ENCODE assay signal across 12 mouse cellular contexts in genomic region chr6:97145156-97145555, GRCm38 (mm10). TPM values are rescaled to one million over a fixed set of nuclear protein-coding genes. Genes with fewer than 3 reads are reported as not detected.
DNase-seq lines count a peak whose midpoint lies in the region; ATAC-seq and TF ChIP-seq lines count a peak whose summit lies in the region.
"Had no signal": no experiment of that assay in that cellular context is flagged by ENCODE, and none has a peak within 500 bp of the region (broad histone marks: within the 10 kb centered on the region; RNA-seq: fewer than 3 reads in every experiment).

No protein-coding gene starts in this region.

- no peak overlapping the region for H3K4me3 ChIP-seq in kidney, postnatal 0 days (replicated peaks; ENCODE audit: low read depth, low read length)
- H3K4me3 ChIP-seq: limb, embryonic 12.5 days; midbrain, embryonic 13.5 days had no signal

- H3K36me3 ChIP-seq in kidney, postnatal 0 days (ENCODE audit: insufficient read depth, low read length), result 0 out of 2 replicates have a peak, but pooled peaks cover 7% of the 10 kb centered on the region
- H3K36me3 ChIP-seq: midbrain, embryonic 13.5 days had no signal

- no peak for TF ChIP-seq CTCF in kidney, postnatal 0 days (IDR thresholded peaks at IDR 0.05; ENCODE audit: low read depth)

- DNase-seq in kidney, postnatal 0 days (ENCODE audit: low spot score), result no peak
- no peak for DNase-seq in kidney, adult 9 months
- DNase-seq in adrenal gland, postnatal 14 days, result peak; percentile 85
- DNase-seq in heart, adult 8-10 months (ENCODE audit: low spot score), result peak; percentile 58
- peak; percentile 84 for DNase-seq in lung, postnatal 36 days
- no peak for DNase-seq in layer of hippocampus, adult 8-10 months (ENCODE audit: low spot score in 2 of 2)
- DNase-seq in cerebellum, adult 18-20 months, result no peak
- no peak for DNase-seq in embryo, embryonic 11 days
- DNase-seq: forebrain, postnatal 0 days had no signal

- 0 out of 2 replicates have a peak overlapping the region, but pooled peaks have one; percentile 34 for H3K27ac ChIP-seq in kidney, postnatal 0 days
- H3K27ac ChIP-seq: limb, embryonic 12.5 days; midbrain, embryonic 13.5 days; stomach, postnatal 0 days had no signal

- H3K4me2 ChIP-seq in kidney, postnatal 0 days (ENCODE audit: low read length), result 0 out of 2 replicates have a peak overlapping the region, but pooled peaks have one; percentile 2
- H3K4me2 ChIP-seq: limb, embryonic 12.5 days; midbrain, embryonic 13.5 days had no signal

- 82% methylated on average over 7 of the region's 7 CpGs for WGBS in kidney, postnatal 0 days

- no peak for ATAC-seq in kidney, postnatal 0 days (replicated peaks; ENCODE audit: low FRiP score, low read depth)
- ATAC-seq: forebrain, postnatal 0 days; midbrain, embryonic 13.5 days had no signal

- H3K9ac ChIP-seq in kidney, postnatal 0 days (ENCODE audit: low read depth, low read length), result no peak overlapping the region
- H3K9ac ChIP-seq: forebrain, postnatal 0 days; limb, embryonic 12.5 days; midbrain, embryonic 13.5 days had no signal

- H3K4me1 ChIP-seq in kidney, postnatal 0 days (replicated peaks; ENCODE audit: insufficient read depth, low read length), result no peaks in the 10 kb centered on the region; the same call in none of the 2 replicates

- H3K27me3 ChIP-seq in kidney, postnatal 0 days (ENCODE audit: insufficient read depth, low read length), result no peaks in the 10 kb centered on the region
- H3K27me3 ChIP-seq: limb, embryonic 12.5 days had no signal

- H3K9me3 ChIP-seq in kidney, postnatal 0 days (replicated peaks; ENCODE audit: low read length), result no peaks in the 10 kb centered on the region
- H3K9me3 ChIP-seq: limb, embryonic 12.5 days; midbrain, embryonic 13.5 days had no signal

RNA-seq across cellular contexts. Expression of gene Eogt, which starts 3.8 kb away (rescaled TPM):
- 12.8 and 14.4 TPM in 2 replicates for polyA plus RNA-seq in kidney, postnatal 0 days (2015; fragmentation: Nextera tagmentation; extraction: Ambion mirVana)
- total RNA-seq in adrenal gland, postnatal 14 days (2021), result 35.6 and 36.4 TPM in 2 replicates
- total RNA-seq in heart, adult 8-10 months (2022), result 10 to 100 TPM; 11.2 to 13.1 (median 12.1) TPM
- 10 to 100 TPM; 21.6 to 24.8 (median 23.2) TPM for total RNA-seq in layer of hippocampus, adult 8-10 months (2022)

RNA-seq across cellular contexts. Expression of gene Tmf1, which starts 33.8 kb away (rescaled TPM):
- polyA plus RNA-seq in kidney, postnatal 0 days (2015; fragmentation: Nextera tagmentation; extraction: Ambion mirVana), result 48.6 and 50.7 TPM in 2 replicates
- total RNA-seq in adrenal gland, postnatal 14 days (2021), result 46.7 and 49.8 TPM in 2 replicates
- 10 to 100 TPM; 36.6 to 42.0 (median 41.6) TPM for total RNA-seq in heart, adult 8-10 months (2022)
- total RNA-seq in layer of hippocampus, adult 8-10 months (2022), result 10 to 100 TPM; 51.1 to 54.6 (median 52.1) TPM

Comparison
In these comparisons a context has a peak if more than half of its experiments do, and no peak if none do; other contexts are left out.
1. DNase-seq: peak in adrenal gland, postnatal 14 days (single experiment), heart, adult 8-10 months (single experiment) and lung, postnatal 36 days (single experiment); none in kidney, postnatal 0 days (single experiment), kidney, adult 9 months (single experiment), layer of hippocampus, adult 8-10 months (0 of 2), cerebellum, adult 18-20 months (0 of 2) and embryo, embryonic 11 days (single experiment).